Comparison of ENCODE assay signal across 8 mouse cellular contexts in genomic region chr3:108401692-108402527, GRCm38 (mm10). TPM values are rescaled to one million over a fixed set of nuclear protein-coding genes. Genes with fewer than 3 reads are reported as not detected.
DNase-seq lines count a peak whose midpoint lies in the region; ATAC-seq and TF ChIP-seq lines count a peak whose summit lies in the region.

No protein-coding gene starts in this region.

- H3K4me3 ChIP-seq in lung, postnatal 0 days (ENCODE audit: low read depth, low read length), result no peak overlapping the region

- no peak overlapping the region for H3K27ac ChIP-seq in lung, postnatal 0 days (ENCODE audit: low read length)

- no peak overlapping the region for H3K9ac ChIP-seq in lung, postnatal 0 days (replicated peaks; ENCODE audit: low read depth)

- H3K9me3 ChIP-seq in lung, postnatal 0 days (ENCODE audit: low read length), result no peaks in the 10 kb centered on the region

- WGBS in lung, postnatal 0 days, result 34% methylated on average over 22 of the region's 22 CpGs

- peak; percentile 76 for DNase-seq in MEL-GATA-1-ER (ENCODE audit: extremely low read depth, low read depth)
- peak; percentile 94 for DNase-seq in cerebellum, adult 8-10 months
- DNase-seq in forelimb bud, embryonic 11.5 days (ENCODE audit: low read depth, low spot score), result peak; percentile 93
- peak; percentile 89 for DNase-seq in layer of hippocampus, adult 9-11 months
- DNase-seq in lung, postnatal 0 days (ENCODE audit: low spot score), result peak; percentile 96
- peak; percentile 89 for DNase-seq in ovary, postnatal 14 days (ENCODE audit: low spot score)
- DNase-seq in thymus, postnatal 10 days (ENCODE audit: low spot score in 2 of 2), result peak; percentile 94 to 96

- H3K4me1 ChIP-seq in lung, postnatal 0 days (ENCODE audit: insufficient read depth, low read depth, low read length), result peaks cover 3% of the 10 kb centered on the region; the same call in 1 of the 2 replicates

- no peak overlapping the region; the same call in 1 of the 2 replicates for H3K4me2 ChIP-seq in lung, postnatal 0 days (replicated peaks; ENCODE audit: low read depth, low read length)

- no peak for TF ChIP-seq EP300 in lung, postnatal 0 days (IDR thresholded peaks at IDR 0.05)

- TF ChIP-seq CTCF in lung, postnatal 0 days (IDR thresholded peaks at IDR 0.05), result peak; percentile 98

- no peaks in the 10 kb centered on the region for H3K36me3 ChIP-seq in lung, postnatal 0 days (ENCODE audit: insufficient read depth, low read length)

- peak; percentile 99 for ATAC-seq in hematopoietic stem cell, adult 5-6 weeks (replicated peaks in 1 of 2; ENCODE audit: insufficient read depth in 1 of 2, low FRiP score in 2 of 2, low TSS enrichment in 1 of 2, low read depth in 1 of 2, poor library complexity in 2 of 2, severe bottlenecking in 2 of 2)
- peak; percentile 99 for ATAC-seq in lung, postnatal 0 days

- H3K27me3 ChIP-seq in lung, postnatal 0 days (replicated peaks; ENCODE audit: insufficient read depth, low read length), result no peaks in the 10 kb centered on the region

RNA-seq across cellular contexts. Expression of gene Celsr2, which starts 13.4 kb away (rescaled TPM):
- 0.38 and 1.6 TPM in 2 replicates for total RNA-seq in hematopoietic stem cell, adult 5-6 weeks (2017)
- 3.4 and 3.8 TPM in 2 replicates for polyA plus RNA-seq in lung, postnatal 0 days (2015; fragmentation: Nextera tagmentation; extraction: Ambion mirVana)

RNA-seq across cellular contexts. Expression of gene Psrc1, which starts 18.3 kb away (rescaled TPM):
- 27.6 and 39.3 TPM in 2 replicates for total RNA-seq in hematopoietic stem cell, adult 5-6 weeks (2017)
- 2.3 and 3.7 TPM in 2 replicates for polyA plus RNA-seq in lung, postnatal 0 days (2015; fragmentation: Nextera tagmentation; extraction: Ambion mirVana)

RNA-seq across cellular contexts. Expression of gene Mybphl, which starts 37.2 kb away (rescaled TPM):
- total RNA-seq in hematopoietic stem cell, adult 5-6 weeks (2017), result not detected in 2 replicates
- 5.6 and 7.1 TPM in 2 replicates for polyA plus RNA-seq in lung, postnatal 0 days (2015; fragmentation: Nextera tagmentation; extraction: Ambion mirVana)

RNA-seq across cellular contexts. Expression of gene Sars, which starts 43.1 kb away (rescaled TPM):
- total RNA-seq in hematopoietic stem cell, adult 5-6 weeks (2017), result 216 and 455 TPM in 2 replicates
- 81.0 and 81.3 TPM in 2 replicates for polyA plus RNA-seq in lung, postnatal 0 days (2015; fragmentation: Nextera tagmentation; extraction: Ambion mirVana)
